Mouse (Mus musculus): ENCODE results near the gene 4930562C15Rik. TPM values are rescaled to one million over a fixed set of nuclear protein-coding genes. Genes with fewer than 3 reads are reported as not detected.

4930562C15Rik gene
- total RNA-seq, 2 experiments from 2014 or later, result not detected

GRCm38 (mm10) chr16:4912907-4913782 is 77.9 kb downstream of the 4930562C15Rik start:
- ATAC-seq (ENCODE audit: poor library complexity, severe bottlenecking), result peak; percentile 87

- peak; percentile 68 for ATAC-seq (ENCODE audit: poor library complexity, severe bottlenecking)
Observed at GRCm38 (mm10) chr16:4913783-4914735, 78.8 kb downstream of the 4930562C15Rik start.

DNA sequence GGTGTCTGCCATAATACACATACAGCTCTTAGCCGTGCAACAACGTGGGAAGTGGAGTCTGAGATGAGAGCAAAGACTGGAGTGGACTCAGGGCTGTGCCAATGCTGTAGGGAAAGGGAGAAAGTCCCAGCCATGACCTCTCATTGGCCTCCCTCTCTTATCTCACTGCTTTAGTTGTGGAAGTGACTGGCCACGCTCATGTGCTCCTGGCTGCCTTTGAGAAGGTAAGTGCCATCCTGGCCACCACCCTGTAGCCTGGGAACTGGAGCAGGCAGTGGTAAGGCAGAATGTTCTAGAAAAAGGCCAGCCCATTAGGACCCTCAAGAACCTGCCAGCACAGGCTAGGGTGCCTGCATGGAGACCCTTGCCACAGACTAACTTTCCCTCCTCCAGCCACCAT is 80.7 kb downstream of the 4930562C15Rik start:
- ATAC-seq (ENCODE audit: poor library complexity, severe bottlenecking), result no peak

DNA sequence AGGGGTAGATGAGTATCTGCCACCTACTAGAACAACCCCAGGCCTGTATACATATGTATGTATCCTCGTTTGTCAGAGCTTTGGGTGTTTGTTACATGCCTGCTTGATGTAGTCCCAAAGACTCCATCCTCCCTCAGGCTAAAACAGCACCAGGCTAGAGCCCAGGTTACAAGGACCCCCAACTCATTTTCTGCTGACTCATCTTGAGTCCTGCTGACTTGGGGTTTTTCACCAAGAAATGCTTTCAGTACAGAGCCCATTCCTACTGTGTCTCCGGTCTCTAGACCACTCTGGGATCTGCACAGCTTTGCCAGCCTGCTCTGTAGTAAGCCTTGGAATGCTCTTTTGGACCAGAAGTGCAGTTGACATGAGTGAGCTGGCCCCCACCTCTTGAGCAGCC is 81.4 kb downstream of the 4930562C15Rik start:
- ATAC-seq (ENCODE audit: poor library complexity, severe bottlenecking), result no peak

Other genes starting within 250 kb of the 4930562C15Rik start
- 0.80 TPM in 2 replicates for gene Glis2, start 240.7 kb upstream of the 4930562C15Rik start, total RNA-seq (2015)
- 0.28 and 0.51 TPM in 2 replicates for gene Glis2, start 240.7 kb upstream of the 4930562C15Rik start, total RNA-seq (2017)
- 30.8 and 42.8 TPM in 2 replicates for gene Pam16, start 210.4 kb upstream of the 4930562C15Rik start, total RNA-seq (2015)
- gene Pam16, start 210.4 kb upstream of the 4930562C15Rik start, total RNA-seq (2017), result 18.1 and 24.3 TPM in 2 replicates
- gene Vasn, start 195.5 kb upstream of the 4930562C15Rik start, total RNA-seq (2015), result not detected in 2 replicates
- gene Vasn, start 195.5 kb upstream of the 4930562C15Rik start, total RNA-seq (2017), result 0.12 TPM in 1 of 2 replicates, not detected in the other
- gene Dnaja3, start 195.4 kb upstream of the 4930562C15Rik start, total RNA-seq (2015), result 10.1 and 11.9 TPM in 2 replicates
- gene Dnaja3, start 195.4 kb upstream of the 4930562C15Rik start, total RNA-seq (2017), result 26.1 and 27.8 TPM in 2 replicates
- gene Coro7, start 155.6 kb upstream of the 4930562C15Rik start, total RNA-seq (2015), result 68.6 and 74.5 TPM in 2 replicates
- gene Coro7, start 155.6 kb upstream of the 4930562C15Rik start, total RNA-seq (2017), result 40.2 and 49.1 TPM in 2 replicates
- gene Nmral1, start 116.1 kb upstream of the 4930562C15Rik start, total RNA-seq (2015), result 45.6 and 46.1 TPM in 2 replicates
- 43.5 and 47.8 TPM in 2 replicates for gene Nmral1, start 116.1 kb upstream of the 4930562C15Rik start, total RNA-seq (2017)
- 74.5 and 91.4 TPM in 2 replicates for gene Hmox2, start 109.1 kb upstream of the 4930562C15Rik start, total RNA-seq (2015)
- gene Hmox2, start 109.1 kb upstream of the 4930562C15Rik start, total RNA-seq (2017), result 89.6 and 108 TPM in 2 replicates
- gene Cdip1, start 45.1 kb upstream of the 4930562C15Rik start, total RNA-seq (2015), result 12.0 and 12.2 TPM in 2 replicates
- gene Cdip1, start 45.1 kb upstream of the 4930562C15Rik start, total RNA-seq (2017), result 9.2 and 11.1 TPM in 2 replicates
- 32.1 and 34.6 TPM in 2 replicates for gene Ubald1, start 44.9 kb downstream of the 4930562C15Rik start, total RNA-seq (2015)
- 11.3 and 18.3 TPM in 2 replicates for gene Ubald1, start 44.9 kb downstream of the 4930562C15Rik start, total RNA-seq (2017)
- 30.4 and 33.0 TPM in 2 replicates for gene Mgrn1, start 50.8 kb downstream of the 4930562C15Rik start, total RNA-seq (2015)
- gene Mgrn1, start 50.8 kb downstream of the 4930562C15Rik start, total RNA-seq (2017), result 32.1 and 41.0 TPM in 2 replicates
- 16.7 and 22.9 TPM in 2 replicates for gene Nudt16l1, start 103.3 kb downstream of the 4930562C15Rik start, total RNA-seq (2015)
- 10.2 and 14.0 TPM in 2 replicates for gene Nudt16l1, start 103.3 kb downstream of the 4930562C15Rik start, total RNA-seq (2017)
- 13.7 and 15.0 TPM in 2 replicates for gene Anks3, start 128.8 kb downstream of the 4930562C15Rik start, total RNA-seq (2015)
- gene Anks3, start 128.8 kb downstream of the 4930562C15Rik start, total RNA-seq (2017), result 15.6 and 19.0 TPM in 2 replicates
- gene Sept12, start 162.4 kb downstream of the 4930562C15Rik start, total RNA-seq (2015), result not detected in 2 replicates
- gene Sept12, start 162.4 kb downstream of the 4930562C15Rik start, total RNA-seq (2017), result not detected in 2 replicates
- not detected in 2 replicates for gene Smim22, start 171.9 kb downstream of the 4930562C15Rik start, total RNA-seq (2015)
- gene Smim22, start 171.9 kb downstream of the 4930562C15Rik start, total RNA-seq (2017), result not detected in 2 replicates
- 75.8 and 80.5 TPM in 2 replicates for gene Rogdi, start 178.1 kb downstream of the 4930562C15Rik start, total RNA-seq (2015)
- gene Rogdi, start 178.1 kb downstream of the 4930562C15Rik start, total RNA-seq (2017), result 28.1 and 38.9 TPM in 2 replicates
- gene Glyr1, start 214.4 kb downstream of the 4930562C15Rik start, total RNA-seq (2015), result 66.7 and 69.8 TPM in 2 replicates
- 100 and 112 TPM in 2 replicates for gene Glyr1, start 214.4 kb downstream of the 4930562C15Rik start, total RNA-seq (2017)
- gene Ubn1, start 214.6 kb downstream of the 4930562C15Rik start, total RNA-seq (2015), result 25.7 and 28.0 TPM in 2 replicates
- gene Ubn1, start 214.6 kb downstream of the 4930562C15Rik start, total RNA-seq (2017), result 39.5 and 52.6 TPM in 2 replicates

Data from megakaryocyte, adult 5-6 weeks (primary cell).